Mouse (Mus musculus) adrenal gland, postnatal 14 days (tissue): ENCODE data around the gene Rnf32. TPM values are rescaled to one million over a fixed set of nuclear protein-coding genes. Genes with fewer than 3 reads are reported as not detected.

ENCODE experiments used
- DNase-seq: peaks from one replicate; pipeline ENCODE4 v3.0.0; 2021; ENCODE audit warnings: mixed read lengths
- long read RNA-seq, 2 experiments: library from polyadenylated mRNA; stranded (forward); transcript quantifications; one replicate each; pipeline ENCODE4 v2.0.0; 2021
- total RNA-seq: library from RNA; stranded (reverse); gene quantifications from 2 replicates; pipeline ENCODE4 v1.2.3, GENCODE M21; 2021

Gene Rnf32
- total RNA-seq = 3.9 and 5.2 TPM in 2 replicates
- long read RNA-seq, experiment 1, partial matches to known transcripts = 0 of 3 reads
- long read RNA-seq, experiment 1, other reads (novel, unspliced or antisense) = 3 of 3 reads
- long read RNA-seq, experiment 2, partial matches to known transcripts = 1 of 5 reads
- long read RNA-seq, experiment 2, other reads (novel, unspliced or antisense) = 3 of 5 reads

DNA sequence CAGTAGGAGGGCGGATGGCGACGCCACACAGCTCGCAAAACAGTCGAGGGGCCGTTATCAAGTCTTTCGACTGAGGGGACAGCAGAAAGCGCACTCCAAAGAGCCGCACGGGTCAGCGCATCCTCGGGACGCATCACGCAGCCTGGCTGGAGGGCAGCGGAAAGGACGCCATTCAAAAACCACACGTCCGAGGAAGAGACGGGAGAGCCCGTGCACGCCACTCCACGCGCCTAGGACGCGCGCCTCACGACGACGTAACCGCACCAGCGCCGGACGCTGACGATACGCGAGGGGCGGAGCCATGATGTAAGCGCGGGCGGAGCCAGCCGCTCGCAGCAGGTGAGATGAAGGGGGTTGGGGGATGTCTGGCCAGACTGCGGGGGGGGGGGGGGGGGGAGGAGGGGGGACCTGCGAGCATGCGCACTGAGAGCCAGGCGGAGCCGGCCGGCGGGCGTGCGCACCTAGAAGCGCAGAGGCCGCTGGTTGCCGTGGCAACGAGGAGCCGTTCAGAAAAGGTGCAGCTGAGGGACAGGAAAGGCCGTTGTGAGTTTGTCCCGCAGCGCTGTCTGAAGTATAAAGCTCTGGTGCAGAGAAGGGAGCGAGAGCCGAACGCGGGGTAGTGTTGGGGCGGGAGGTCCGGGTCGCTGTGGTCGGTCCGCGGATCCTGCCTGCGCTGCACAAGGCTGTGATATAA lies at the start of gene Rnf32:
Rnf32 (plus strand) TSS at position 423 of the 694 bp plus-strand sequence.
- DNase-seq = peak; percentile 92

DNA sequence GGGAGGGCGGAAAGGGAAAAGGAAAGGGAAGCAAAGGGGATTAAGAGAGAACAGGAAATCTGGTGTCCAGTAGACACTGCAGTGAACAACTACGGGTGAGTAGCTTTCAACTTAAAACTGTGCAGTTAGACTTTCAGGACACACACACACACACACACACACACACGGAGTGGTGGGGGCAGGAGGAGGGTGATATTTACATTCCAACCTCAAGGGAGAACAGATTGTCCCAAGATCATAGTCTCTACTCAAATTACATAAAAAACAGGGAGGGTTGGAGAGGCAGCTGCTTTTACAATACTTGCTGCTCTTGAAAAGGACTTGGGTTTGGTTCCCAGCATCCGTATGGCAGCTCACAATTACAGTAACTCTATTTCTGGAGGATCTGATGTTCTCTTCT lies 45.6 kb upstream of the Rnf32 start:
- no peak for DNase-seq

DNA sequence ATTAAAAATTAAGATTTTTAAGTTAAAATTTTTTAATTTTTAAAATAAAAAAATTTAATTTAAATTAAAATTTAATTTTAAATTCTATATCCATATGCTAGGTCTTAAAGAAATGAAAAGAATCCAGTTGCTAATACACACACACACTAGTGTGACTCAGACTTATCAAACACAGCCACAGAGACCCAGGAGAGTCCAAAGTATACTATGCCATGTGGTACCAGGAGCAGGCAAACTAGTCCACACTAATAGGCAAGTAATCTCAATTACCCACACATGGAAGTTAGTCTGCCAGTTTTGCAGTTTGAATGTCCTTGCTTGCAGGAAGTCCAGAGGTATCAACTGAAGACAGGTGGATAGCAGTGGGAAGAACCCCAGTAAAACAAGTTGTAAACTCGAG lies 35.9 kb upstream of the Rnf32 start:
- DNase-seq = no peak

DNA sequence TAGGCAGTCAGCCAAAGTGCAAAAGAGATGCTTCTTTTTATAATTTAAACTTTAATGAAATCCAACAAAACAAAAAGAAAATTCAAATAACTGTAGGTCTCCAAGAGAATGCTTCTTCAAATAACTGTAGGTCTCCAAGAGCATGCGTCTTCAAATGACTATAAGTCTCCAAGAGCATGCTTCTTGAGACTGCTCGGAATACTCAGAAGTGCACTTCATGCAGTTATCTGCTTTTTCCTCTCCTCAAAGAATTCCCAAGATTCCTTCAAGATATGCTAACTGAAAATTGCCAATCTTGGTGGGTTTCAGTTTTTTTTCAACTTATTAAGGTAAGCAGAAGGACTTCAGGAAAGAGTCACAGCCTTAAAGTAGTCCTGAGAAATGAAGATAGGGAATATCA lies 28.8 kb upstream of the Rnf32 start:
- no peak for DNase-seq

DNA sequence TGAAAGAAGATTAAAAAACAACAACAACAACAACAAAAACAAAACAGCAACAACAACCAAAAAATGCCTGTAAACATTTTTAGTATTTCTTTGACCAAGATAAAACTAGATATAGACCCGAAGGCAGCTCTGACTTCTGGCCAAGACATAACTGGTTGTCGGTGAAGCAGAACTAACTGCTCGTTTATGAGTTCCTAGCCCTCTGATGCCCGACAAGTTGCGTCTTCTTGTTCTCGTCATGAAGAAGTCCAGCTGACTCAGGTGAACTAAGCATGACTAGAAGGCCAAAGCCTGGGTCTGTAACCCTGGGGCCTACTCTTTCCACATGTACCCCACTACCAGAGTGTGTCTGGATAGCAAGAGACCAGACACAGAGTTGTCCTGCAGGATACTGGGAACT lies 25.6 kb upstream of the Rnf32 start:
- DNase-seq = no peak

DNA sequence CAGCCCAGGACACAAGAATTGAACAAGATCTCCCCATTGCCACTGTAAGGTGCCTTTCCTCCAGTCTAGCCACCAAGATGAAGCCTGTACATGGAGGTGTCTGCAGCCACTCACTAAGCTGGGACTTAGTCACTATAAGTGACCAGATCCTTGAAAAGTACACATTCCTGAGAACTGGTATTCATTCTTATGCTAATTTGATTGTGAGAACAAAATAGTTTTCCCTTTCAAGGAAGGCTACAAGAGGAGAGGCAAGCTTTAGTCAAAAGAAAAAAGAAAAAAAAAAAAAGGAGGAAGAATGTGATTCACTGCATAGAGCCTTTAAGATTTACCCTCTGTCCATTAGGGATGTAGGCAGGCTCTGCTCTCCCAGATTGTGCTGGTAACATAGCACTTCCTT lies 24.6 kb upstream of the Rnf32 start:
- DNase-seq = no peak

DNA sequence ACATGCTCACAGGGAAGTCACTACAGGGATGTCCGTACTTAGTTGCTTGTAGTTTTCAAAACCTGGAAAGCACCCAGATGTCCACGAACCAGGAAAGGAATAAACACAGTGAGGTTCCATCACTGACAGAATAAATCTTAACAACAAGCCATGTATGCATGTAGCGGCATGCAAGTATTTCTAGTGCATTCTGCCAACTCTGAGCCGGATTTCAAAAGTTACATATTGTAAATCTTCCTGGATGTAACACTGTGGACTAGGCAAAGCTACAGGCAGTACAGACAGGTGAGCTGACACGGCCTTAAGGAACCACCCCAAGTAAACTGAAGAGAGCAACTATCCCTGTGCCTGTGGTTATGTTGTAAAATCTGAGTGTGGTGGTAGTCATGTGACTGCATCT lies 9.0 kb upstream of the Rnf32 start:
- DNase-seq = no peak

DNA sequence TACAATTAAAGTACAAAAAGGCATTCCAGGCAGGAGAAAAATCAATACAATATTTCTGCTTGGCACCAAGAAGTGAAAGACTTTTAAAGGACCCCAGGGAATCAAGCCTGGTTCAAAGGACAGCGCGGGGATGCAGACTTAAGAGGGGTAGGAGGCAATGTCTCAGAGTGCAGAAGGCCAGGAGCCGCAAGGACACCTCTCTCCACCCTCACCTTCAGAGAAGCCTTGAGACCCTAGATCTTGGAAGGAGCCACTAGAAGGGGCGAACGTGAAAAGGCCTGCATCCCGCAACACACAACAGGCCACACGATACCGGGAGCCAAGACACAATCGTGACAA lies 592 bp upstream of the Rnf32 start:
- no peak for DNase-seq

DNA sequence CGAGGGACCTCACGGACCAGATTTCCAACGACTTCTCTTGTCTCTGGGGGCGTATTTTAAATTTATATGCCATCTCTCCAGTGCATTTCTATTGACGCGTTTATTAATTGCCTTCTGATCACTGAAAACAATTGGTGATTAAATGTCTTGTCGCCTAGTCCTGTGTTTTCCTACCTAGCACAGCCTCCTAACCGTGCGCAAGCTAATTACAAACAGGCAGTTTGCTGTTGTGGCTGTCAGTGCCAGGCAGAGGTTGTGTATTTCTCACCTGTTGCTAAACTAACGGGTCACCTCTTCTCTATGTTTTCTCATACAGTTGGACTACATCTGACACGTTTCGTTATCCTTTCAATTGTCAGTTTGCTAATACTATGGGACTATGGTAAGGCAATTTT lies 469 bp downstream of the Rnf32 start:
- no peak for DNase-seq

DNA sequence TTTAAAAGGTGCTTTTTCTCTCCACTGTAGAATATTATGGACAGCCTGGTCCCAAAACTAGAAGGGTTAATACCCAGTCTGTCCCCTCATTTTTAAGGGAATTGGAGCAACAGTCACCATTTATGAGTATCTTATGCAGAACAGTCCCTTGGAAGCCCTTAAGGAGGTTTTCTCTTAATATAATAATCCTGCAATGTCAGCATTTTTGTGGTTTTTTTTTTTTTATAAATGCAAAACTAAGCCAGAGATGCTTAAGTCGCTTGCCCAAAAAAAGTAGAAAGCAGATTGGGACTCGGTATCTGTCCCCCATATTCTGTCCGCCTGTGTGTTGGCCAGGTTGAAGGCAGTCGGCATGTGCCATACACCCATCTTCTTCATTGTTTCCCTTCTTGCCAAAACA lies 1.4 kb downstream of the Rnf32 start:
- no peak for DNase-seq

DNA sequence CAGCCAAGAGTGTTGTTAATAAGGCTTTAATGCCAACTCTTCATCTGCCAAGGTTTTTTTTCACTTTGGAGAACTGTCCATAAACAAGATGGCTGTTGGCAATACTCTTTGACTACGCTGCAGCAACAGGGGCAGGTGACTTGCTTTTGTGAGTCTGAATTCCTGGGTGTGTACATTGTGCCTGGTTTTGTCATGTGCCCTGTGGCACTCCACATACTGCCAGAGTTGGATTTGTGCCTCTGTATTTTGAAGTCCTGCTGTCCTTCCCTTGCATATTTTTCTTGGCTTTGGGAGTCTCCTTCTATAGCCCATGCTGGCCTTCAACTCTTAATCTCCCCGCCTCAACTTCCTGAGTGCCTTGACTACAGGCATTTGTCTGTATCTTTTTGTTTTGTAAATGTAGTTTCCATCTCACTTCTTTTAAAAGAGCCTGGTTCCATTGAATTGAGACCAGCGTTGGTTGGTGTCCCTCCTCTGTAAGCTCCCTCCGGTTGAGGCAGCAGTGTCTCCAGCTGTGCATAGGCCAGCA lies 3.2 kb downstream of the Rnf32 start:
- DNase-seq = no peak

DNA sequence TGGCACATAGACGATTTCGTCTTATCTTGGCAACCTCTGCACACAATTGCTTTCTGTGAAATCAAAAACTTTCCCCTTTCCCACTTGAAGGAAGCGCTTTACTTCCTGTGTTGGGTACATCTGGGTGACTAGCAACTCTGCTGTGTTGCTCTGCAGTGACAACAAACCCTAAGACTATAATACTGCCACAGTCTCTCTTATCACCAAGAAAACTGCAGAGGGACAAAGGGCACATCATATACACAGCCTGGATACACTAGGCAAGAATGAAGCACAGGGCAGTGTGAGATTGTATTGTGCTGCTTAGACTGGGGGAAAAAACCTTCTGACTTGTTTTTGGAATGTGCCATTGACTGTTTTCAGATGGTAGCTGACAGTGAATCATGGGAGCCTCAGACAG lies 4.1 kb downstream of the Rnf32 start:
- DNase-seq = no peak

DNA sequence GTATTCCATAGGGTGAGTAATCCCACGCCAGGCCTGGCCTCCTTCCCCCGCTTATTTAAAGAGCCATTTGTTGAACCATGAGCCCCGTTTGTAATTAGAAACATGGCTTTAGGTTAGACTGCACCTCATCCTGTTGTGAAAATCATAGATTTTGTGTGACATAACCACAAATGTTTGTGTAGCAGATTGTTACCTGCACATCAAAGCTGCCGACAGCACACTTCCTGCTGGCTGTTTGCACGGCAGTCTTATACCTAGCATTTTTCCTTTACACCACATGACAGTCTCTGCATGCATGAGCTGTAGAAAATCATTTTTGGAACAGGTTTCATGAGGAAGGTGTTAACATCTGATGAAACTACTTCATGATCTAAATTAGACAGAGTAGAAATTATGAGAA lies 9.9 kb downstream of the Rnf32 start:
- no peak for DNase-seq

DNA sequence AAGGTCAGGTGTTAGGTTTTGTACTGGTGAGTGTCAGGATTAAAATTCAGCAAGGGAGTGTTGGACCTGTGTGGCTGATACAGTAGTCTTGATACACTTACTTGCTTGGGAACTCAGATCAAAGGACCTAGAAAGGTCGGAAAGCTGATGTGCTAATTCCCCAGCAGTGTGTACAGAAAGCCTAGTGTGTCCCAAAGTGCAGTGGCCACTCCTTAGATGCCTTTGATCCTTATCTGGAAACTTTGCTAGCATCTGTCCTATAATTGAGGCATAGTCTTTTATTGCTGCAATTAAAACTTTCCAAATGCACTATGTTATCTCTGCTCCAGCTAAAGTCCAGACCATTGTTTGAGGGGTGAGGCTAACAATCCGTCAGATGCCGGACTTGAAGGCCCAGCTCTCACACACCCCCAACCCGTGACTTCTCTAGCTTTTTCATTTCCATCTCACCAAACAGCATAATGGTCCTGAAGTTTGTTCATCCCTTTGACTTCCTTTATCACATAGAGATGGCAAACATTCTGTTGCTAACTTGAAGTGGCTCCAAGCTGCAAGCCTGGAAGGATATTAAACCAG lies 16.3 kb downstream of the Rnf32 start:
- DNase-seq = no peak

DNA sequence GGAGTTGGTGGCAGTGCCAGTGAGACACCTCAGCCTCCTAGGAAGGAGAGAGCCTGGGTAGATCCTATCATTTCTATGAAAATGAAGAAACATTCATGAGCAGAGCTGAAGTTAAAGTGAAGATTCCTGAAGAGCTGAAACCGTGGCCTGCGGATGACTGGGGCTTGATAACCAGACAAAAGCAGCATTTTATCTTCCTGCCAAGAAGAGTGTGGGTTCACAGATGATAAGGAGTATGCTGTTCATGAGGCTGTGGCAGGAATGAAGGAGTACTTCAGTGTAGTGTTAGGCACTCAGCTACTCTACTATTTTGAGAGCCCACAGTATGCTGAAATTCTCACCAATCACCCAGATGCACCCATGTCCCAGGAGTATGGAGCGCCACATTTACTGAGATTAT lies 22.2 kb downstream of the Rnf32 start:
- no peak for DNase-seq

DNA sequence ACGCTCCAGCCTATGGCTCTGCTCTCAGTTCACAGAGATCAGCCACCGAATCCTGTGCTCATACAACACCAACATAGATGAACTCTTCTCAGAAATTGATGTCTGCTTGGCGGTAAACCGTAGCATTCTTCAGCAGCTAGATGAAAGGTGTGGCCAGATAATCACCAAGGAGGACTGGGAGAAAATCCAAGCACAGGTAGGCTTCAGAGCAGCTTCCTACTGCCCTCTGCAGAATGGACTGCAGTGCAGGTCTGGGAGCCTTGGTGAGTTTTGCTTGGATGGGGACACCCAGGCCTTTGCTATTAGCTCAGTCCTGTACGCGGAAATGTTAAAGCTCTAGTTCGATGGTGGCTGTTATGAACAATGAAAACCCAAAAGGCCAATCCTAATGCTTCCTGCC lies 28.3 kb downstream of the Rnf32 start:
- no peak for DNase-seq

DNA sequence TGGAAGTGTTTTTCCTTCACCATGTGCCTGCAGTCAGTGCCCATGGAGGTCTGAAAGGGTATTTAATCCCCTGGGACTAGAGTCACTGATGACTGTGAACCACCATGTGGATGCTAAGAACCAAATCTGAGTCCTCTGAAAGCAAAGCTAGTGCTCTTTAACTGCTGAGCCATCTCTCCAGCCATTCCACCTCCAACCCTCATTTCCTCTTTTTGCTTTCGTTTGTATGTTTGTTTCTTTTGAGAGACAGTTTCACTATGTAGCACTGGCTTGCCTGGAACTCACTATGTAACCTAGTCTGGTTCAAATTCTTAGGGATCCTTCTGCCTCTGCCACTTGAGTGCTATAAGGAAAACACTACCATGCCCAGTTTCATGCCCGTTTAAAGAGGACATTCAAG lies 34.7 kb downstream of the Rnf32 start:
- DNase-seq = no peak

DNA sequence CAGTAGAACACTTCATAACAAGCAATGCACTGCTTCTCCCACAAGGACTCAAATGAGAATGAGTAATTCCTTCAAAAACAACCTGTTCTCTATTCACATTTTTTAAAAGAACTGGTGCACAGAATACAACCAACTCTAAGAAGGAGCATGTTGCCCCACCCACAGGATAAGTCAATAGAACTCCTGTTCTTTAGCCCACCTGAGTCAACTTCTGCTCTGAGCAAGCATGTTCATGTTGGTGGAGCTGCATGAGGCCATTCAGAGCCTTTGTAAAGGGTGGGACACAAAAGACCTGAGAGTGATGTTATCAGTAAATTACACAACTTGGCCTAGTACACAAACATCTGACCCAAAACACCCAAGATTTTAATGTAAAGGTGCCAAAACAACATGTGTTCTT lies 42.6 kb downstream of the Rnf32 start:
- no peak for DNase-seq

DNA sequence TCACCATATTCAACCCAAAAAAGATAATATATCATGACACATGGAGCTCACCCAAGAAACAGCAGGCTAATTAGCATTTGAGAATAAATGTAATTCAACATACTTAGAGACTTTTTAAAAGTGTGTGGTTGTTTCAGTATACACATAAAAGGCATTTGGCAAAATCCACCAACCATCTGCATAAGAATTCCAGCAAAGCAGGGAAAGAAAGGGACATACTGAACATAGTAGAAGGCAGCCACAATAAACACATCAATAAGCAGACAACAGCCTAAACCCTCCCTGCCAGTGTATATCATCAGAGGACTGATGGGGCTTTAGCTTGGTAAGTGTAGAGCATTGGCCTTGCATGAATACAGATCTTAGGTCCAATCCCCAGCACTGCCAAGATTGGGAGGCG lies 49.0 kb downstream of the Rnf32 start:
- DNase-seq = no peak

DNA sequence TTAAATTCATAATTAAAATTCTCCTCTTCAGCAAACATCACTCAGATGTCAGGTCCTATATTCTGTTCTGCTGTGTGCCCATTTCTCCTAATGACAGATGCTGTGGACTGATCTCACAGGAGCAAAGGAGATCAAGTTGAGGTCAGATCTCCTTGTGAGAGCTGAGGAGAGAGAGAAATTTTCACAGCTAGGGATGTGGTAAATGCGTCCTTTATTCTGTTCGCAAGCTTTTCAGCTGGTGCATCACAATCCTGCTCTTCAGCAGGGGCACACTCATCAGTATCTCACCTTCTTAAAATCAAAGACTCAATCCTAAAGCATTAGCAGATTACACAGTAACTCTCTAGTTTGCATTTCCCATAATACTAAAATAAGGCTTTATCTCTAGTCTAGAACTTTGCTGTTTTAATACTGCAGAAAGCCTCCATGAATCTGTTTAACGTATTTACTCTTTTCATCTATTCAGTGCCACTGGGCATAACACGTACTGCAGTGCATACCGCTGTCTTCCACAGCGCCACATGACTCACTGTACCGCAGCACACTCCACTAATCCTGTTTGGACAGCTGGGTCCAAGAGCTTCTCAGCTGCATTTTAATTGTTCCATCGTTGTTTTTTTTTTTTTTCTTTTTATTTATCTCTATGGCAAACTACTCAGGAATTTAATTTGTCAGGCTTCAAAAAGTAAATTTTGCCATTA lies 55.2 kb downstream of the Rnf32 start:
- no peak for DNase-seq

DNA sequence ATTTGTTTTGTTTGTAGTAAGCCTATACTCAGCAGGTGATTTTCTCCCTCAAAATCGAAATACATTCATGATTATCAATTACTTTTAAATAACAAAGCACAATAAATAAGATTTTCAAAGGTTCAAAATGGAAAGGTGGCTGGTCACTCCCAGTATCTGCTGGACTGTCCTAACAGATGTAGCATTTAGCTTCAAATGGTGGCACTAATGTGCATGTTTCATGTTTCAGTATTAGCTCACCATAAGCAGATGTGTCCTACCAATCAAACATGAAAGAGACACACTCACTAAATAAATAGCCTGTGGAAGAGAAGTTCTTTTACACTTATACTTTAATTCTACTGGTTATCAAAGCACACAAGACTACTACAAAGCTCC lies 55.7 kb downstream of the Rnf32 start:
- DNase-seq = no peak

DNA sequence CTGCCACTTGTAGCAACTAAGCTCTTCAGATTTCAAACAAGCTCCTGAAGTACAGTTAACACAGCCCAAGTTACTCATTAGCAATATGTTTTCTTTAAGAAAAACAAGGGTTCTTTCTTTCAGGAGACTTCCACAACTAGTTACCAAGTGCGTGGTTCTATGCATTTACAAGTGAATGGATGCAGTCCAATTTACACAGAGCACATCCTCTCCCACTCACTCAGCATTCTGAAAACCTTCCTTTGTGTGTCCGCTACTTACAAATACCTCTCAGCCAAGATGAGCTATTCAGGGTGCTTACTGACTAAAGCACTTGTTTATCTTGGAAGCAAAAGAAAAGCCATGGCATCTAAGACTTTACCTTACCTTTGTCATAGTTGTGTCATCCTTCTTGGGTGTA lies 58.1 kb downstream of the Rnf32 start:
- DNase-seq = no peak

DNA sequence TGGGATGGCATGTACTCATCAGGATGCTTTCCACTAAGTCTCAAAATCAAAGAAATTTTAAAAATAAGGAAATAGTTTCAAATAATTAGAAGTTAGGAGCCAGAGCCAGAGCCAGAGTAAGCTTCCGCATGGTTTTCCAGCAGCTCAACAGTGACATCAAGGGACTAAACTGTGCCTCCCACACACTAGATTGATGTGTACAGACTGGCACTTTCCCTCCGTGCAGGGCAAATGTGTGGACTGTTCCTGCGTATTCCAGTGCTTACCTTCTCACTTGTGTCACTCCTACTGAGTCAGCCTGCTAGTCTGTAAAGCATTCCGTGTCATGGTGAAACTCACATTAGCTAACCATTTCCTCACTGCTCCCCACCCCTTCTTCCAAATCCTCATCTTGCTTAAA lies 75.1 kb downstream of the Rnf32 start:
- peak; percentile 35 for DNase-seq

DNA sequence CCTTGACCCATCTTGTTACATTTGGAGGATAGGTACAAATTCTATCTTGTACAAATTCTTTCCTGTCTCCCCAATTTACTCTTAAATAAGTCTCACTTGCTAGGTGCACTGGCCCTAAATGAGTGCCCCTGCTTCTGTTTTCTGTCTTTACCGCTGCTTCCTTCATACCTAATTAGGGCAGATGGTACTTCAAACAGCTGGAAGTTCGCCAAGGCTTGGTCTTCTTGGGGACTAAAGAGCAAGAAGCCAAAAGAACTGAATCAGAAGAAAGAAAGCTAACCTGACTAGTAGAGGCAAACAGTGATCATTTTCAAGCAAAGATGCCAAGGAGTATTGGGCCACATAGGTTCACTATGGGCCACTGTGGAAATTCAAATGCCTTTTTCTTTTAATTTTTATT lies 77.6 kb downstream of the Rnf32 start:
- no peak for DNase-seq
